ENCODE assay signal across 9 mouse cellular contexts in genomic region chr2:180215011-180215461, GRCm38 (mm10). TPM values are rescaled to one million over a fixed set of nuclear protein-coding genes. Genes with fewer than 3 reads are reported as not detected.
A peak's percentile ranks its signal among the peaks of the same experiment; 100 is the strongest.
DNase-seq lines count a peak whose midpoint lies in the region; ATAC-seq lines count a peak whose summit lies in the region.
"Had no signal": no experiment of that assay in that cellular context is flagged by ENCODE, and none has a peak within 500 bp of the region (broad histone marks: within the 10 kb centered on the region; RNA-seq: fewer than 3 reads in every experiment).

No protein-coding gene starts in this region.

- H3K27me3 ChIP-seq in intestine, embryonic 14.5 days (replicated peaks; ENCODE audit: control insufficient read depth, insufficient read depth, low read length): no peaks in the 10 kb centered on the region

- no peak overlapping the region for H3K4me2 ChIP-seq in intestine, embryonic 14.5 days (ENCODE audit: low read length)

- no peaks in the 10 kb centered on the region for H3K36me3 ChIP-seq in intestine, embryonic 14.5 days (ENCODE audit: control insufficient read depth, insufficient read depth, low read length)

- 41% methylated on average over 8 of the region's 8 CpGs for WGBS in intestine, embryonic 14.5 days

- H3K27ac ChIP-seq in intestine, embryonic 14.5 days (ENCODE audit: low read depth): peak overlapping the region; percentile 55

- H3K9ac ChIP-seq in intestine, embryonic 14.5 days (ENCODE audit: low read length): no peak overlapping the region

- no peak for ATAC-seq in intestine, embryonic 14.5 days (replicated peaks; ENCODE audit: low FRiP score, low TSS enrichment, low read depth)

- intact Hi-C loops in left cerebral cortex, postnatal 4 days (cut with DNase I): no loop called here
- intact Hi-C loops in left cerebral cortex, postnatal 36 days (cut with DNase I): no loop called here

- peak; percentile 46 for DNase-seq in left cerebral cortex, postnatal 4 days
- no peak for DNase-seq in left cerebral cortex, postnatal 36 days (ENCODE audit: low spot score in 2 of 2)
- DNase-seq in adrenal gland, postnatal 25 days: peak; percentile 54
- DNase-seq in intestine, embryonic 14.5 days (ENCODE audit: low spot score): no peak
- peak; percentile 76 for DNase-seq in lung, postnatal 10 days
- no peak for DNase-seq in frontal cortex, postnatal 25 days (ENCODE audit: low spot score in 2 of 2)
- no peak for DNase-seq in urinary bladder, postnatal 10 days (ENCODE audit: low spot score)
- DNase-seq in cerebellum, postnatal 14 days: no peak
- DNase-seq: thymus, adult 18-20 months had no signal

- H3K4me1 ChIP-seq in intestine, embryonic 14.5 days (replicated peaks; ENCODE audit: control insufficient read depth, insufficient read depth, low read length): peaks cover 39% of the 10 kb centered on the region

- no peak overlapping the region for H3K4me3 ChIP-seq in intestine, embryonic 14.5 days (ENCODE audit: low read depth, low read length)

- no peaks in the 10 kb centered on the region; the same call in 1 of the 2 replicates for H3K9me3 ChIP-seq in intestine, embryonic 14.5 days (ENCODE audit: control insufficient read depth, low read length)

RNA-seq across cellular contexts. Expression of gene Lama5, which starts 10.6 kb away (rescaled TPM):
- total RNA-seq in left cerebral cortex, postnatal 4 days (2021): 1 to 10 TPM; 6.3 to 6.5 TPM
- total RNA-seq in left cerebral cortex, postnatal 36 days (2021): 1 to 10 TPM; 6.3 to 7.2 TPM
- total RNA-seq in adrenal gland, postnatal 25 days (2021): 29.3 and 38.0 TPM in 2 replicates
- polyA plus RNA-seq in intestine, embryonic 14.5 days (2014; fragmentation: Nextera tagmentation; extraction: Ambion mirVana): 63.7 and 65.1 TPM in 2 replicates

RNA-seq across cellular contexts. Expression of gene Rps21, which starts 42.1 kb away (rescaled TPM):
- total RNA-seq in left cerebral cortex, postnatal 4 days (2021): 100 to 1,000 TPM; 616 to 687 TPM
- 100 to 1,000 TPM; 622 to 695 TPM for total RNA-seq in left cerebral cortex, postnatal 36 days (2021)
- 728 and 789 TPM in 2 replicates for total RNA-seq in adrenal gland, postnatal 25 days (2021)
- 771 and 871 TPM in 2 replicates for polyA plus RNA-seq in intestine, embryonic 14.5 days (2014; fragmentation: Nextera tagmentation; extraction: Ambion mirVana)

RNA-seq across cellular contexts. Expression of gene Adrm1, which starts 43.8 kb away (rescaled TPM):
- 100 to 1,000 TPM; 117 to 118 TPM for total RNA-seq in left cerebral cortex, postnatal 4 days (2021)
- total RNA-seq in left cerebral cortex, postnatal 36 days (2021): 100 to 1,000 TPM in 1 of 2 experiments, 10 to 100 TPM in 1; 95.4 to 105 TPM
- 132 and 145 TPM in 2 replicates for total RNA-seq in adrenal gland, postnatal 25 days (2021)
- polyA plus RNA-seq in intestine, embryonic 14.5 days (2014; fragmentation: Nextera tagmentation; extraction: Ambion mirVana): 159 TPM in 2 replicates

RNA-seq across cellular contexts. Expression of gene Cables2, which starts 58.3 kb away (rescaled TPM):
- 10 to 100 TPM; 47.2 to 48.6 TPM for total RNA-seq in left cerebral cortex, postnatal 4 days (2021)
- total RNA-seq in left cerebral cortex, postnatal 36 days (2021): 10 to 100 TPM; 26.5 to 31.7 TPM
- total RNA-seq in adrenal gland, postnatal 25 days (2021): 16.1 and 19.6 TPM in 2 replicates
- 17.1 and 20.3 TPM in 2 replicates for polyA plus RNA-seq in intestine, embryonic 14.5 days (2014; fragmentation: Nextera tagmentation; extraction: Ambion mirVana)

Comparison
In these comparisons a context has a peak if more than half of its experiments do, and no peak if none do; other contexts are left out.
1. DNase-seq: peak in left cerebral cortex, postnatal 4 days (single experiment), adrenal gland, postnatal 25 days (single experiment) and lung, postnatal 10 days (single experiment); none in left cerebral cortex, postnatal 36 days (0 of 2), intestine, embryonic 14.5 days (single experiment), frontal cortex, postnatal 25 days (0 of 2), urinary bladder, postnatal 10 days (single experiment) and cerebellum, postnatal 14 days (0 of 2).